Mouse (Mus musculus): ENCODE results near the gene Large1.
"Not testable (repeated sequence)": the region's sequence is repeated elsewhere in the genome, so short reads cannot be mapped to it uniquely, and the experiment has no call there.

Large1 gene

DNA sequence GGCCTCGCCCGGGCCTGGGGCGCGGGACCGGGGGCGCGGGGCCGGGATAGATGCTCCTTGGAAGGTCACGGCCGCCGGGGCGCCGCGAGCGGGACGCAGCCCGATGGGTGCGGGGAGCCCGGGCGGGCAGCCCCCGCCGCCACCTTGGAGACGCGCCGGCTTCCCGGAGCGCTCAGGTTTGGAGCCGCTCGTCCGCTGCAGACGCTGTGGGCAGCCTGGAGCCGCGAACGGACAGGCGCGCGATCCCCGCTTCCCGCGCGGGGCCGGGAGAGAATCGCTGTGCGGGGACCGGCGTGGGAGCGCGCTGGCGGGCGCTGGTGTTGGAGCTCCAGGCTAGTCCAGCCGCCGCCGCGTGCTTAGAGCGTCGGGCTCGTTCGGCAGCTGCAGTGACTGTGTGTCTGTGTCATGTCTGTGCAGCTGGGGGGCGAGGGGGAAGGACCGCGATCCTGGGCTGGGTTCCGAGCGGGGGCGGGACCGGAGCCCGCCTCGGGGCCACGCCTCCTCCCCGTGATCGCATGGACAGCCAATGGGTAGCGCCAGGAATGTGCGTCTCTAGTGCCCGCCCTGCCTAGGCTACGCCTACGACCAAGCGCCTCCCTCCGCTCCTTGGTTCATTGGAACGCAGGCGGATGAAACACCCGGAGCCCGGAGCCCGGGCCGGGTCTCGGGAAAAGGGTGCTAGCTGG, at the start of gene Large1:
Gene Large1, minus strand, starts transcription at position 433 of the 686 bp plus-strand sequence.
- peak; percentile 93 for DNase-seq (ENCODE audit: low read depth, low spot score)

DNA sequence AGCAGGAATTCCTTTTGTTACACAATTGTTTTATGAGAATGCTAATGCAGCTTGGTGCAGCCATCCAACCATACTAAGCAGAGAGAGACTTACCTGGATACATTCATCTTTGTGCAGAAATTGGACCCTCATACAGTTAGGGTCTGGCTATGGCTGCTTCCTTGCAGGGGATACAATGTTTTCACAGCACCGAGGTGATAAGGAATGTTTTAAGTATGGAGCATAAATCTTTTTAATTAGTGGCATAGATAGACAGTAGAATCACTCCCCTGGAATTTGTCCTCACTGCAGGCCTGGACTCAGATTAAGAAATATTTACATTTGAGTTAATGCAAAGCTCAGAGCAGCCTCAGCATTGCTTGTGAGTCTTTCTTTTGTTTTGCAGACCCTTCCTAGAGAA, 47.0 kb upstream of the Large1 start:
- DNase-seq (ENCODE audit: low read depth, low spot score) = no peak

DNA sequence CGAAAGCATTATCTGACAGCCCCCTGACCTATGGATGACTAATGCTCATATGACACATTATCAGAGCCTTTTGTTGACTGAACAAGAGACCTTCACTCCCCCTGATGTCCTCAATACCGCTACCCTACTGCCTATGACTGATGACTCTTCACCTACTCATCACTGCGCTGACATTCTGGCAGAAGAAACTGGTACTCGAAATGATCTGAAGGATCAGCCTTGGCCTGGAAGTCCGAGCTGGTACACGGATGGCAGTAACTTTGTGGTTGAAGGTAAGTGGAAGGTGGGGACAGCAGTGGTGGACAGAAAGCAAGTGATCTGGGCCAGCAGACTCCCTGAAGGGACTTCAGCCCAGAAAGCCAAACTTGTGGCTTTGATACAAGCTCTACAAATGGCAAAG, 19.7 kb upstream of the Large1 start:
- not testable (repeated sequence) for DNase-seq (ENCODE audit: low read depth, low spot score)

DNA sequence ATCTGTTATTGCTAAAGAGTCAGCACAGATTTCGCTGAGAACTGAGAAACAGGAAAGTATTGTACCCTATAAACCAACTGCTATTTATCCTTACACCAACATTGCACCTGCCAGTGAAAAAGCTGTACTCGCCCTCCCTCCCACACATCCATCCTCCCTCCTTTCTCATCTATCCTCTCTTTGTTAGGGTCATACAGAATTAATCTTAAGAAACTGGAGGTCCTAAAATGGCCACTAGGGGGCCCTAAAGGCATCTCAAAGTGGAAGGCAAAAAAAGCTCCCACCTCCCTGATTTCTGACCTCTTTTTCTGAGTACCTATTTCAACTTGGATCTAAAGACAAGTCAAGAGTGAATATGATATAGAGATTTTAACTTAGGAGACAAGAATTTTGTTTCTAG, 2.6 kb upstream of the Large1 start:
- peak; percentile 18 for DNase-seq (ENCODE audit: low read depth, low spot score)

DNA sequence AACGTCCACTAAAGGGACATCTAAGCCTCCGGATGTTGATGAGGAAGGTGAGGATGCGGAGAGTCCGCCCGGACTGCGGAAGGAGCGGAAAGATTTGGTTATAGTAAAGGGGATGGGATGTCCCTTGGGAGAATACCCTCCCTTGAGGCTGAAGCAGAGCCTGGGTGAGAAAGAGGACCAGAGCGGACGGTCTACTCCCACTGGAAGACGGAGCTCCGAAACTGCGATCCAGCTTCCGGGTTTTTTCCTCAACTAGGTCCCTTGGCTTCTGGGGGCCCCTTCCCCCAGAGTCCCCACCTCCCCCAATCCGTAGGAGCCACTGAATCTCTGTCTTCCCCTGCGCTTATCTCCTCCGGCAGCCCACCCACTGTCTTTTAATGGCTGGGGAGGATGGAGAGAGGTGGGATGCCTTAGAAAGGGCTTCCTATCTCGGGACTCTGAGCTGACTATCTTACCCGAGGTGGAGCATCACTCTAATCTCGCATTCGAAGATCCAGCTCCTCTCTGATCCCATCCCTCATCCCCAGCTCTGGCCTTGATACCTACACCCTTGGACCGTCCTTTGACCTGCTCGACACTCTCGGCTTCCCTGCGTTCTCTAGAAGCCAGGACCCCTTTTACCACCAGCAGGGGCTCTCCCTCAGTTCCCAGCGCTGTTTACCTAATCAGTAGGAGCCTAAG, 1.0 kb upstream of the Large1 start:
- DNase-seq (ENCODE audit: low read depth, low spot score) = peak; percentile 19

DNA sequence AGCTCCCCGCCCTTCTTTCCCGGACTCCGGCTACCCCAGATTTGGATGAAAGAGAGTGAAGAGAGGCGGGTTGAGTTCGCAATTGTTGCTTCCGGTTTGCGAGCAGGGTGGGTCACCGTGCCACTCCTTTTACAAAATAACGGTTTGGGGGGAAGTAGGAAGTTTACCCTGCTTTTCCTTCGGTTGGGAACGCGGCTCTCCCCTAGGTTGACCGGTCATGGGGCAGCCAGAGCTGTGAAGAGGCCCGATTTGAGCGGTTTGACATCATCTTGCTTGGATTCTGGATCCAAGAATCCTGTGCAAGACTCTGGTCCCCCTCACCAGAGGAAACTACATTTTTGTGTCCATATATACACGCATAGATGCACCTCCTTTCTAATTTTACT, 447 bp upstream of the Large1 start:
- no peak for DNase-seq (ENCODE audit: low read depth, low spot score)

DNA sequence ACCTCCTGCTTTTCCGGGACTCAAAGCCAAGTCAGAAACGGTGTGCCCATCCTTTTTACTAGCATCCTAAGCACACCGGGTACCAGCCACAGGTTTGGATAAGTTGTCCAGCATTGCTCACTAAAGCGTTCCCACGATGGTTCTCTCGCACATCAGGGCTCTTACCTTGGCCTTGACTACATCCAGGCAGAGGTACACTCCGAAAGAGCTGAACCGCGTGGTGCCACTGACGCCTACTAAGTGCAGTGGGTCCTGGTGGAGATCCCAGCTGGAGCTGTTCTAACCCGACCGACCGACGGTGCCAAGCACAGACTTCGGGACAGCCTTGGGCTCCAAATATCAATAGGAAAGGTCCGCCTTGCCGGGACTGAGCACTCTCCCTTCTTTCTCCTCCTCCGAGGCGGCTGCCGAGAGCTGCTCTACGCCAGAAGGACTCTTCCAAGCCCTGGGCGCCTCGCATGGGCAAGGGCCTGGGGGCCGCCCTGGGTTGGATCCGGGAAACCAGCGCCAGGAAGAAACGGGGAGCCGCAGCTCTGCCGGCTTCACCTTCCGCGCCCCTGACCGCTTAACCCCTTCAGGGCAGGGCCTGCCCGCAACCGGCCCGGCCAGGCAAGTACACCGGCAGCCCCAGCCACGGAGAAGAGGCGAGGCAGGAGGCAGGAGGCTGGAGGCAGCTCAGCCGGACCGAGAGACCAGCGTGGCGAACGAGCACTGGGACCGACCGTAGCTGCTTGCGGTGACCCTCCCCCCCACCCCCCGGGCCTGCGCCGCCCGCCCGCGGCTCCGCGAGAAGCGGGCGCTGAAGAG, 836 bp downstream of the Large1 start:
- DNase-seq (ENCODE audit: low read depth, low spot score) = peak; percentile 7

DNA sequence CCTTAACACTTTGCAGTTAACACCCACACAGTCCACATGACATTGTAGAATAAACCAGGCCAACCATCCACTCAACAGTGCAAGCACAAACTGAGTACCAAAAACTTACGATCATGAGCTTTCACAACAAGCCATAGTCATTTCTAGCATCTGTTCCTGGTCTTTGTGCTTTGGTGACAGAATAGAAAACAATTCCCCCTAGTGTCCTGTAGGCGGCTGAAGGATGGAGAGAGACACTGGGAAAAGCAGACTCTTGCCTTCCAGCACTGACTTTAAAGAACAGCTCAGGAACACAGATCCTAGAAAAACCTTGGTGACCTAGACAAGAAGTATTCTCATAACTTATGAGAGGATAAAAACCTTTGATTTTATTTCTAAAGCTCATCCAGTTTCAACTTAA, 3.0 kb downstream of the Large1 start:
- no peak for DNase-seq (ENCODE audit: low read depth, low spot score)

DNA sequence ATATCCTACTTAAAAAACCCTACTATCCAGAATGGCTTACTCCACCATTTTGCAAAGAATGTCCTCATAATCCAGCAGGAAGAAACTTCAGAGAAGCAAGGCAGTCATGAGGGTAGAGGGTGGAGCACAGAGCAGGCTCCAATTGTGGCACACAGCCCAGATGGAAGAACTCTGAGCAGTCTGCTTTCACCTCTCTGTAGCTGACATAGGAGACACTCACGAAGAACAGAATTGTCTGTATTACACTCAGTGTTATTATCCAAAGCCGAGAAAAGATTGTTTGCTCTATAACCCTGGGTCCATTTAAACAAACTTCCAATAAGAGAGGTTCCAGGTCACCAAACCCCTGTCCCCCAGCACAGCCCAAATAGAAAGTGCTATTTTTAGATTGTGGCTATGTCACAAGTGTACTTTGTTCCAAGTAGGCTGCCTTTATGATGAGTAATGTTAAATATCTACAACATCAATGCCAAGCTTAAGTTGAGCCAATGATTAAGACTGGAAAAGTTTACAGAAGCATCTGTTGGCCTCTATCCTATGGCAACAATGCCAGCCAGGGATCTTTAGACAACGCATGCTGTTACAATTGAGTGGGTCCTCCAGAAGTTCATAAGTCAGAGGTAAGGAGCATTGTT, 10.5 kb downstream of the Large1 start:
- peak; percentile 50 for DNase-seq (ENCODE audit: low read depth, low spot score)

DNA sequence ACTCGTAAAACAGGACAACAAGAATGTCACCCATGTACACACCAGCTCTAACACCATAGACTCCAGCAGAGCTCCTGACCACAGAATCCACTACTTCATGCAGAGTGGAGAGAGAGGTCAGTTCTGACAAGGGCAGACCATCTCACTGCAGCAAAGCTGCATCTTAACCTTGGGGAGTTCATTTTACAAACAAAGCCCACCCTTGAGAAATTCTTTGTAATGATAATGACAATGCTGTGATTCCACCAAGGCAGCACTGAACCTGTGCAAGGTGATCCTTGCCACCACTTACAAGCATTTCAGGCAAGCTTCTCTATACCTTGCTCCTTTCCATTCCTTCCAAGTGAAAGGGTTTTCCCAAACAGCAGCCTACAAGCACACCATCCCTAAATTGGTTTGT, 16.5 kb downstream of the Large1 start:
- DNase-seq (ENCODE audit: low read depth, low spot score) = no peak

DNA sequence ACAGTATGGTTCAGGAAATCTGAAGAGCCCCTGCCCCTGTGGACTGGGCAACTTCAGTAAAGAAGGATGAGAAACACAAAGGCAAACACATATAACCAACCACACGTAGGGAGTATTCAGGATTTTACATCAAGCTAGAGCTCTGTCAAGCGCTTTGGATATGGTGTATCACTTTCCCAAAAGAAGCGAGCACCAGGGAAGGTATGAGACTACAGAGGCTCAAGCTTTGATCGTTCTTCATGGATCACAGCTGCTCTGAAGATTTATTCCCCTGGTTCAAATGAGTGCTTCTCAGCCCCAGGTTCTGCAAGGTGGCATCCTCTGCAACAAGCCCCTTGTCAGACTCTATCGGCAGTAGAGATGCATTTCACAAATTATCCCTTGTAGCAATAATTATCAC, 24.2 kb downstream of the Large1 start:
- DNase-seq (ENCODE audit: low read depth, low spot score) = no peak

DNA sequence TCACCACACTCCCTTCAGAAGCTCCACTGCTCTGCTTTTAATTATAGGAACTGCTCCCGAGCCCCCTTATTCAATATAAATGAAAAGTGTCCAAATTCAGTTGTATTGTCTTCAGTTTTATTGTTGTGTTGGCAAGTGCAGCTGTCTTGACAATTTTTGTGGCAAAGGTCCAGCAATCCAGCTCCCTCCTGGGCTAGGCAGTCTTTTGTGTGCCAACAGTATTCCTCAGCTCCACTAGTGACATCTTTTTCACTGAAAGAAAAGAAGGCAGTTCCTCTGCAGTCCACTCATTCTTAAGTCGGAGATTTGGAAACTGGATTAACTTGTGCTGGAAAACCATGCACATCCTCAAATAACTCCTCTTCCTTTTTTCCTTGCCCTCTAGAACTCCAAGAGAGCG, 25.3 kb downstream of the Large1 start:
- no peak for DNase-seq (ENCODE audit: low read depth, low spot score)

DNA sequence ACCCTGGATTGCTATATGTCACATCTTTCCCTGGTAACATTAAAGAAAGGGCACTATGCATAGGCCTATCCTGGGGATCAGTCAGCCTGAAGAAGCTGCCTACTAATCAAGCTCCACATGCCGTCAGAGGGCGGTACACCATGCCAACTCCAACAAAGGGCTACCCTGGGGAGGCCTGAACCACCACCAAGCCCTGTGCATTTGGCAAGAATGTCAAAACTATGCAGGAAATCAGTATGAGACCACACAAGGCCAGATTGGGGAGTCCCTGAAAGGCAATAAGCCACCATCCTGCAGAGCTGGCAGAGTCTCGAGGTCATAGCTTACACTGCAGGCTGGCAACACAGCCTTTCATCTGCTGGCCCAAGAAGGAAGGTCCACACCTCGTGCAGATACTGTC, 28.7 kb downstream of the Large1 start:
- DNase-seq (ENCODE audit: low read depth, low spot score) = no peak

DNA sequence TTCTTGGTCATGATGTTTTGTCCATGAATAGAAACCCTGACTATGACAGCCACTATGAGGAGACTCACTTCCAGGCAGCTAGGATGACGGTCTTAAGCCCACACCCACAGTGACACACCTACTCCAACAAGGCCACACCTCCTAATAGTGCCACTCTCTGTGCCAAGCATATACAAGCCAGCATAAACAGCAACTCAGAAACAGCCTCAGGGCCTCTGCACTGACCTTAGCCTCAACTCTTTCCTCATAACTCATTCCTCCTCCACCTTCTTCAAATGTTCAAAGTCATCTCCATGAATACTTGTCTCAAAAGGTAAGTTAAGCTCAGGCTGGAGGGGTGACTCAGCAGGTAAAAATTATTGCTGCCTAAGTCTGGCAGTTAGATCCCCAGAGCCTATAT, 29.7 kb downstream of the Large1 start:
- no peak for DNase-seq (ENCODE audit: low read depth, low spot score)

DNA sequence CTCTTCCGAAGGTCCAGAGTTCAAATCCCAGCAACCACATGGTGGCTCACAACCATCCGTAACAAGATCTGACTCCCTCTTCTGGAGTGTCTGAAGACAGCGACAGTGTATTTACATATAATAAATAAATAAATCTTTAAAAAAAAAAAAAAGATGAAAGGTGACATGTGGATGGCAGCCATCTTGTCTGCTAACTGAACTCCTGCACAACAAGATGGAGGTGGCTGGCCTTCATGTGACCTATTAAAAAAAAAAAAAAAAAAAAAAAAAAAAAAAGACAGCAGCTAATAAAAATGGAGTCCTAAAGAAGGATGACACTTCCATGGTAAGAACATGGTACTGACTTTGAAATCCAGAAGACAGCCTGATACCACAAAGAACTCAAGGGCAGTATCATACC, 33.8 kb downstream of the Large1 start:
- DNase-seq (ENCODE audit: low read depth, low spot score) = not testable (repeated sequence)

DNA sequence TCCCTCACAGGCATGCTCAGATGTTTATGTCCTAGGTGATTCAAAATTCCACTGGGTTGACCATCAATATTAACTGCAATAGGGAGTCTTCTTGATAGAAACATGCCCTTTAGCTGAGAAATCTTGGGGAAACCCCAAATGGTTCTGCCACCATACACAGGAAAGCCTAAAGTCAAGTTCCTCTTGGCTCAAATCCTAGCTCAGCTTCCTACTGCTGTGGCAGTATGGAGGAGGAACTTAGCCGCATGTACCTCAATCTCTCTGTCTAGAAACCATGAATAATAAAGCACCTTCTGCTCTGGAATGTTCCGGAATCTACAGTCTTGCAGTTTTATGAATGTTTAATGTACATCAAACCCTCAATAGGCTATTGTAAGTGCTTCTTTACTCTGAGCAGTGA, 39.4 kb downstream of the Large1 start:
- DNase-seq (ENCODE audit: low read depth, low spot score) = no peak

DNA sequence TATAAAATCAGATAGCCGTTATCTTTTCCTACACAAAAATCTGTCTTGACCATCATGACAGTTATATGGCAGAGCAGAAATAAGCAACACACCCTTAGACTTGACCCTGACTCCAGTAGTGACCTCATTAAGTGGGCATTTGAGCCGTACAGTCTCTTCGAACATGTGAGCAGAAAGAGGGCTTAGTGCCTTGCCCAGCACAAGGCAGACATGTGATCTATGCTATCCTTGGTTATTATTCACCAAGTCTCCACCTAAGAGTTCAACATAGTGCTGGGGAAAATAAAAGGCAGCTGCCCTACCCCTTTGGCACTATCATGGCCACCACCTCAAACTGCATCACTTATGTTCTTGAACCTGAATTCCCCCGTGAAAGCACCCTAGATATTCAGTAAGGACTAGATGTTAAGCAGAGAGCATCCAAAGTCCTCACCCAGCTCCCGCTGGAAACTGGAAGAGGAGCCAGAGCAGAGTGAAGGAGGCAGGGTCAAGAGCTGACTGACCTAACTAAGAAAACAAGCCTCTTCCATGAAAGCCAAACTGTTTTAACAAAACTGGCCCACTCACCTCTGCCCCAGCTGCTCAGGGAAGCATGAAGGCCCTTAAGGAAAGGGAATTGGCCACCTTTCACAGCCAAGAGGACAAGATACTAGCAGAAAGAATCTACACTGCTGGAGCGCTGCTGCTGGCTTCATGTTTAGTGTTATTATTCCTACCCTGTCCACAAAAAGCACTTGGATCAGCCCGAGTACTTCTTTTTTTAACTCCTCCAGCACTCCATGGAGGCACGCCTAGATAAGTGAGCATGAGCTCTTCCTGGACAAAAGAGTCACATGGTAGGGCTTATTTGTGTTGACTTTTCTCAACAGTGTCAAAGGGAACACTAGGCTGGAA, 40.4 kb downstream of the Large1 start:
- peak; percentile 24 for DNase-seq (ENCODE audit: low read depth, low spot score)

DNA sequence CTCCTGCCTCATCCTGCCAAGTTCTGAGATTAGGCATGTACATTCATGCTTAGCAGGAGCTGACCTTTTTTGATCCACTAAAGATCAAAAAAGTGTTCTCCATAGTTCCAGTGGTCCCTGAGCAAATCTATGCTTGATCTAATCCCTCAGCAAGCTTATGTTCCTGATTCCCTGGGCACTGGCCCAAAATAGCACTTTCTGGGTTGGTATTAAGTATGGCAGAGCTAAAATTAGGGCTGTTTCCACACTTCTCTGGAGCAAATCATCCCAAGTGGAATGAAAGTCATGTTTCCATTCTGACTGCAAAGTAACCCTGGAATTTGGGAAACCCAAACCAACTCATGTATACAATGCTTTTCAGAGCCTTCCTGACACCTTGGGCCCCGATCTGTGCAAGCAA, 42.9 kb downstream of the Large1 start:
- no peak for DNase-seq (ENCODE audit: low read depth, low spot score)

DNA sequence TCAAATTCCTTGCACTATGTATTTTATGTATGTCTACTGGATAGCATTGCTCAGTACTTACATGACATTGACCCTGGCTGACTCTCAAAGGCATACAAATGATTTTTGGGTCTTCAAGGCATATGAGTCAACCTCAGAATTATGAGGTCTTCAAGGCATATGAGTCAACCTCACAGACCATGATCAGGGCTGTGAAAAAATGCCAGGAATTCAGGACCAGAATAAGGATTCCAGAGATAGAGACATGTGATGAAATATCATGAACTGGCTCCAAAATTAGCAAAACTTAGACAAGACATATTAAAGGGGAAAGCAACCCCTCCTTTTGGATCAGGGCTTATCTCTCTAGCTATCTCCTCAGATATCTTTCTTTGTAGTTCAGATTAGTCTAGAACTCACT, 43.3 kb downstream of the Large1 start:
- no peak for DNase-seq (ENCODE audit: low read depth, low spot score)

DNA sequence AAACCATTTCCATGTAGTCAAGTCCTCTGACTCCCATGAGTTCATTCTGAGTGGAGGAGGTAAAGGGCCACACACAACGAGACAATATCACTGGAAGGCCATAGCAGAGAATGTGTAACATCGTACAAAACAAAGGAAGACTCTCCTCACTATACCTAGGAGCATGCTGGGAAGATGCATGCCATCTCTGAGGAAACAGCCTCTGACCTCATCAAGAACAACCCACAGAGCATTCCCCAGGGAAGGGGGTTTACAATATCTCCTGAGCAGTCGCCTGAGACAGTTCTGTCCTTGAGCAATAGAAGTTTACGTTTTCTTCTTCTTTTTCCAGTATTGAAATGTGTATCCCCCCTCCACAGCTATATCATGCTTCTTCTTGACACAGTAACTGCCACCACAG, 49.4 kb downstream of the Large1 start:
- no peak for DNase-seq (ENCODE audit: low read depth, low spot score)

DNA sequence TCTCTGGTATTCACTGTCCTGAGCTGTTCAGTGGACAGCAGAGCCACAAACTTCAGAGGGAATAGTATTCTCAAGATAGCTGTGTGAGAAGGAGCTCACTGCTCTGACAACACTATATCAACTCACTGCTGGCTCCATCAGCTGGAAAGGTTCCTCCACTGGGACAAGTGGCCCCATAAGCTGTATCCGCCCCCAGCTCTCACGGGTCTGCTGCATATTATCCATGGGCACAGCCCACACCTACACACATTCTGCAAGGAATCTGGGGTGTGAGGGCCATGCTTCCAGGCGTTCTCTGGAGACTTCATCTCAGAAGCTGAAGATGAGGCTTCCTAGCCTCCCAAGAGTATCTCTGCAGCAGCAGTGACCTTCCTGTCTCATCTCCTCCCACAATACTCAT, 50.4 kb downstream of the Large1 start:
- DNase-seq (ENCODE audit: low read depth, low spot score) = no peak

Data from skeletal muscle tissue, adult 2 months (tissue).